33 mouse cellular contexts compared by ENCODE assay signal in the genomic region with DNA sequence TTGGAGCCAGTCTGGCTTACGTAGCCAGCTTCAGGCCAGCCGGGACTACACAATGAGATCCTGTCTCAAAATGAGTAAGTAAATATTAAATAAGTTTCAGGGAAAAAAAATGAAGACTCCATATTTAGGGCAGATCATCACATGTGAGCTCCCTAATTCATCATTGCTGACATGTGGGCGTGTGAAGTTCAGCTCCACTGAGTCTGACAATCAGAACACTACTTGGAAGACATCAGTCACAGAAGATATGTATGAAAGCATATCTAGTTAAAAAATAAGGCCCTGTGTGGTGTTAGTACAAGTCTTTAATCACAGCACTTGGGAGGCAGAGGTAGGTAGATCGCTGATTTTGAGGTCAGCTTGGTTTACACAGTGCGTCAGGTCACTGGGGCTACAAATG. TPM values are rescaled to one million over a fixed set of nuclear protein-coding genes. Genes with fewer than 3 reads are reported as not detected.
"Had no signal": no experiment of that assay in that cellular context is flagged by ENCODE, and none has a peak within 500 bp of the region (broad histone marks: within the 10 kb centered on the region; RNA-seq: fewer than 3 reads in every experiment).

No protein-coding gene starts in this region.

- H3K36me3 ChIP-seq: embryonic facial prominence, embryonic 12.5 days had no signal

- H3K27me3 ChIP-seq: embryonic facial prominence, embryonic 12.5 days; embryonic facial prominence, embryonic 13.5 days; embryonic facial prominence, embryonic 15.5 days; forebrain, embryonic 12.5 days; forebrain, embryonic 13.5 days; forebrain, embryonic 15.5 days had no signal

- H3K9me3 ChIP-seq: embryonic facial prominence, embryonic 10.5 days; embryonic facial prominence, embryonic 12.5 days; embryonic facial prominence, embryonic 13.5 days; embryonic facial prominence, embryonic 15.5 days; forebrain, embryonic 10.5 days; forebrain, embryonic 12.5 days; forebrain, embryonic 13.5 days; forebrain, embryonic 15.5 days had no signal

- H3K9ac ChIP-seq: embryonic facial prominence, embryonic 12.5 days; embryonic facial prominence, embryonic 13.5 days; embryonic facial prominence, embryonic 15.5 days; forebrain, embryonic 12.5 days; forebrain, embryonic 13.5 days; forebrain, embryonic 15.5 days; forebrain, postnatal 0 days had no signal

- H3K27ac ChIP-seq: embryonic facial prominence, embryonic 10.5 days; embryonic facial prominence, embryonic 12.5 days; embryonic facial prominence, embryonic 13.5 days; embryonic facial prominence, embryonic 15.5 days; forebrain, embryonic 10.5 days; forebrain, embryonic 12.5 days; forebrain, embryonic 13.5 days; forebrain, embryonic 15.5 days; gastrocnemius, adult 2 months; heart, adult 2 months had no signal

- H3K4me2 ChIP-seq: embryonic facial prominence, embryonic 12.5 days; embryonic facial prominence, embryonic 13.5 days; embryonic facial prominence, embryonic 15.5 days; forebrain, embryonic 12.5 days; forebrain, embryonic 13.5 days; forebrain, embryonic 15.5 days had no signal

- DNase-seq: cerebellum, adult 8-10 months; cerebellum, adult 9-10 months; cerebellum, adult 9-11 months; cerebellum, postnatal 10 days; cerebellum, postnatal 14 days; cerebellum, postnatal 25 days; cerebellum, postnatal 36 days; embryo, embryonic 11 days; forebrain, postnatal 0 days; gastrocnemius, adult 2 months; gastrocnemius, postnatal 10 days; gastrocnemius, postnatal 14 days; gastrocnemius, postnatal 25 days; gastrocnemius, postnatal 36 days; heart, adult 11 months; heart, adult 18-20 months; heart, adult 2 months had no signal

- H3K4me3 ChIP-seq: embryonic facial prominence, embryonic 10.5 days; embryonic facial prominence, embryonic 12.5 days; embryonic facial prominence, embryonic 13.5 days; embryonic facial prominence, embryonic 15.5 days; erythroblast, embryonic 14.5 days; forebrain, embryonic 10.5 days; forebrain, embryonic 12.5 days; forebrain, embryonic 13.5 days; forebrain, embryonic 15.5 days; gastrocnemius, adult 2 months; heart, adult 2 months had no signal

- ATAC-seq: forebrain, embryonic 13.5 days; forebrain, embryonic 14.5 days; forebrain, embryonic 15.5 days; forebrain, embryonic 16.5 days; forebrain, postnatal 0 days had no signal

RNA-seq across cellular contexts. Expression of gene Doc2a, which starts 40.1 kb away (rescaled TPM):
- total RNA-seq: common myeloid progenitor, adult 5-6 weeks; gastrocnemius, adult 18-20 months; gastrocnemius, adult 2 months; gastrocnemius, adult 8-10 months; gastrocnemius, postnatal 14 days; gastrocnemius, postnatal 25 days; gastrocnemius, postnatal 36 days; heart, adult 18-20 months; heart, adult 2 months; heart, adult 8-10 months had no signal
- polyA plus RNA-seq: erythroblast, embryonic 14.5 days; gonadal fat pad, adult 2 months; heart, adult 2 months had no signal
